Mouse (Mus musculus): ENCODE measurements around the gene Orc1.

Gene Orc1

GRCm38 (mm10) chr4:108578840-108579742 lies at the start of gene Orc1, which contains the start of gene Prpf38a:
Orc1 (plus strand) TSS chr4:108579423.
Prpf38a (minus strand) TSS chr4:108579336.
- peak; percentile 94 for DNase-seq

- DNase-seq: no peak
Measured at GRCm38 (mm10) chr4:108539701-108540100, 39.5 kb upstream of the Orc1 start.

- no peak for DNase-seq
Measured at GRCm38 (mm10) chr4:108565026-108565425, 14.2 kb upstream of the Orc1 start.

GRCm38 (mm10) chr4:108572644-108573043 lies 6.6 kb upstream of the Orc1 start:
- no peak for DNase-seq

- peak; percentile 8 for DNase-seq
Measured at GRCm38 (mm10) chr4:108579743-108580411, 654 bp downstream of the Orc1 start.

GRCm38 (mm10) chr4:108593376-108593775 lies 14.2 kb downstream of the Orc1 start:
- DNase-seq: no peak

GRCm38 (mm10) chr4:108595785-108596184 lies 16.6 kb downstream of the Orc1 start:
- no peak for DNase-seq

GRCm38 (mm10) chr4:108598306-108598705 lies 19.1 kb downstream of the Orc1 start:
- DNase-seq: no peak

GRCm38 (mm10) chr4:108601870-108602269 lies 22.6 kb downstream of the Orc1 start:
- no peak for DNase-seq

- DNase-seq: no peak
Measured at GRCm38 (mm10) chr4:108608651-108609050, 29.4 kb downstream of the Orc1 start.

GRCm38 (mm10) chr4:108610935-108611334 lies 31.7 kb downstream of the Orc1 start:
- no peak for DNase-seq

- DNase-seq: no peak
Measured at GRCm38 (mm10) chr4:108618586-108618985, 39.4 kb downstream of the Orc1 start.

GRCm38 (mm10) chr4:108619165-108619564 lies 39.9 kb downstream of the Orc1 start:
- no peak for DNase-seq

GRCm38 (mm10) chr4:108619587-108620341 lies 40.5 kb downstream of the Orc1 start, which contains the start of gene Cc2d1b:
Cc2d1b (plus strand) TSS chr4:108619940.
- peak; percentile 94 for DNase-seq

GRCm38 (mm10) chr4:108620536-108620935 lies 41.3 kb downstream of the Orc1 start:
- DNase-seq: peak; percentile 18

- no peak for DNase-seq
Measured at GRCm38 (mm10) chr4:108621504-108621903, 42.3 kb downstream of the Orc1 start.

GRCm38 (mm10) chr4:108627066-108627465 lies 47.8 kb downstream of the Orc1 start:
- no peak for DNase-seq

GRCm38 (mm10) chr4:108629363-108629880 lies 50.2 kb downstream of the Orc1 start:
- no peak for DNase-seq

- no peak for DNase-seq
Measured at GRCm38 (mm10) chr4:108630096-108630495, 50.9 kb downstream of the Orc1 start.

GRCm38 (mm10) chr4:108631616-108632015 lies 52.4 kb downstream of the Orc1 start:
- DNase-seq: no peak

- no peak for DNase-seq
Measured at GRCm38 (mm10) chr4:108633703-108634102, 54.5 kb downstream of the Orc1 start.

- no peak for DNase-seq
Measured at GRCm38 (mm10) chr4:108634696-108635095, 55.5 kb downstream of the Orc1 start.

- no peak for DNase-seq
Measured at GRCm38 (mm10) chr4:108635101-108635500, 55.9 kb downstream of the Orc1 start.
